Mouse (Mus musculus) bone marrow macrophage, adult 2 months (primary cell): Measurements from ENCODE around the gene Gm38431.

Experiments used
- CTCF ChIP-seq: IDR thresholded peaks from 2 replicates; pipeline ENCODE4 v1.5.1; 2012; ENCODE audit warnings: low read depth, mild to moderate bottlenecking, low read length, moderate library complexity
- POLR2A ChIP-seq: IDR thresholded peaks from 2 replicates; pipeline ENCODE4 v1.6.1; 2012; ENCODE audit warnings: mild to moderate bottlenecking, low read depth, low read length, borderline replicate concordance

DNA sequence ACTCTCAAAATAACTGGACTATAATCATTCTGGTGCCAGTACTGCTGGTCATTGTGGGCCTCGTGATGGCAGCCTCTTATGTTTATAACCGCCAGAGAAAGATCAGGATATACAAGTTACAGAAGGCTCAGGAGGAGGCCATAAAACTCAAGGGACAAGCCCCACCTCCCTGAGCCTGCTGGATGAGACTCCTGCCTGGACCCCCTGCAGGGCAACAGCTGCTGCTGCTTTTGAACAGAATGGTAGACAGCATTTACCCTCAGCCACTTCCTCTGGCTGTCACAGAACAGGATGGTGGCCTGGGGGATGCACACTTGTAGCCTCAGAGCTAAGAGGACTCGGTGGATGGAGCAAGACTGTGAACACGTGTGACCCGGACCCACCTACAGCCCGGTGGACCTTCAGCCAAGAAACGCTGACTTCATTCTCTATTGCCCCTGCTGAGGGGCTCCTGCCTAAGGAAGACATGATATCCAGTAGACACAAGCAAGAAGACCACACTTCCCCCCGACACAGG is 64.0 kb downstream of the Gm38431 start:
- TF ChIP-seq POLR2A (no peak), CTCF (no peak)
